Mouse (Mus musculus) lung, embryonic 15.5 days (tissue): Measurements from ENCODE around the gene Zfp382. TPM values are rescaled to one million over a fixed set of nuclear protein-coding genes. Genes with fewer than 3 reads are reported as not detected.
A peak's percentile ranks its signal among the peaks of the same experiment; 100 is the strongest.
"Not testable (repeated sequence)": the region's sequence is repeated elsewhere in the genome, so short reads cannot be mapped to it uniquely, and the experiment has no call there.

ENCODE experiments used
- ATAC-seq: fragments of 200-750 bp; cut with Nextera tagmentation; 2 replicates; pipeline ENCODE4 v1.8.0; 2017; ENCODE audit warnings: moderate number of reproducible peaks, borderline replicate concordance; ENCODE audit not compliant: low FRiP score, low TSS enrichment; ENCODE audit errors: extremely low read depth
- H3K27ac ChIP-seq: fragments of 300-500 bp; sonication (generic); 2 replicates; pipeline ENCODE4 v1.5.1; 2015; ENCODE audit warnings: moderate library complexity, mild to moderate bottlenecking, inconsistent platforms
- H3K27me3 ChIP-seq: fragments of 300-500 bp; sonication (generic); 2 replicates; pipeline ENCODE4 v1.6.1; 2015; ENCODE audit warnings: inconsistent platforms
- H3K36me3 ChIP-seq: fragments of 300-500 bp; sonication (generic); 2 replicates; pipeline ENCODE4 v1.6.1; 2015; ENCODE audit warnings: inconsistent platforms
- H3K4me1 ChIP-seq: fragments of 300-500 bp; sonication (generic); 2 replicates; pipeline ENCODE4 v1.6.1; 2015; ENCODE audit warnings: inconsistent platforms
- H3K4me2 ChIP-seq: fragments of 300-500 bp; sonication (generic); 2 replicates; pipeline ENCODE4 v1.6.1; 2015; ENCODE audit warnings: inconsistent platforms, mild to moderate bottlenecking, moderate library complexity
- H3K4me3 ChIP-seq: fragments of 300-500 bp; sonication (generic); 2 replicates; pipeline ENCODE4 v1.5.1; 2015; ENCODE audit warnings: mild to moderate bottlenecking, inconsistent platforms
- H3K9ac ChIP-seq: fragments of 300-500 bp; sonication (generic); 2 replicates; pipeline ENCODE4 v1.6.1; 2015; ENCODE audit warnings: inconsistent platforms
- H3K9me3 ChIP-seq: fragments of 300-500 bp; sonication (generic); 2 replicates; pipeline ENCODE4 v1.6.1; 2016; ENCODE audit warnings: inconsistent platforms
- WGBS: fragments of 180-500 bp; shearing (Covaris S2); methylation state at CpG from one replicate; pipeline ENCODE4 v1.1.7; 2015; 5-methylcytosine and 5-hydroxymethylcytosine counted together
- polyA plus RNA-seq: library from polyadenylated mRNA; unstranded; fragments of >200 nt; fragmentation: Nextera tagmentation; extraction: Ambion mirVana; gene quantifications from 2 replicates; pipeline ENCODE4 v1.2.1, GENCODE M21; 2015

Zfp382 gene
- polyA plus RNA-seq, 1 experiment from 2014 or later: 13.5 TPM

DNA sequence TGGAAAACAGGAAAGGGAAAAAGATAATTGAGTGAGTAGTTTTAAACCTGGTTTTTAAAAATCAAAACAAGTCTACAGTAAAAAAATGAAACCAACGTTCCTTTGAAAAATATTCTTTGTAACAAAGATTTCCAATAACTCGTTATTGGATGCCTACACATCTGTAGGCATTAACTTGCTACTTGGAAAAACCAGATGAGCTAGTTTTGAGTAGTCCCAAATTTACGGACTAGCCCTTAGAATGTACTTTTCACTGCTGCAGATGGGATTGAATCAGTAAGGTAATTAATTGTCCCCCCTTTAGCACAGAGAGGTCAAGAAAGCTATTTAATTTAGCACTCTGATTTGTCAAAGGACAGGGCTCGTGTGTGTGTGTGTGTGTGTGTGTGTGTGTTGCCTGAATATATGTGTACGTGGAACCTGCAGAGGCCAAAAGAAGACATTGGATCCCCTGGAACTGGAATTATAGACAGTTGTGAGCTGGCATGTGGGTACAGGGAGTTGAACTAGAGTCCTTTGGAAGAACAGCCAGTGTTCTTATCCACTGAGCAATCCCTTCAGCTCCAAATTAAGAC lies 26.1 kb upstream of the Zfp382 start:
- peak overlapping the region; percentile 73 for H3K9ac ChIP-seq
- peaks cover 23% of the 10 kb centered on the region for H3K36me3 ChIP-seq
- H3K4me1 ChIP-seq: peaks cover 22% of the 10 kb centered on the region
- peak overlapping the region; percentile 17 for H3K27ac ChIP-seq
- H3K9me3 ChIP-seq: no peaks in the 10 kb centered on the region
- under 1% methylated on average over 5 of the region's 5 CpGs for WGBS
- peak overlapping the region; percentile 64 for H3K4me3 ChIP-seq
- ATAC-seq: no peak
- peak overlapping the region; percentile 60 for H3K4me2 ChIP-seq
- no peaks in the 10 kb centered on the region for H3K27me3 ChIP-seq

- H3K27me3 ChIP-seq: no peaks in the 10 kb centered on the region
- peaks cover 54% of the 10 kb centered on the region for H3K36me3 ChIP-seq
- 86% methylated on average over 13 of the region's 13 CpGs for whole genome bisulfite sequencing
- no peak for ATAC-seq
- H3K9me3 ChIP-seq: peaks cover 4% of the 10 kb centered on the region; the same call in 1 of the 2 replicates
- H3K27ac ChIP-seq: no peak overlapping the region
- peaks cover 13% of the 10 kb centered on the region for H3K4me1 ChIP-seq
- H3K4me2 ChIP-seq: no peak overlapping the region
- no peak overlapping the region for H3K4me3 ChIP-seq
- H3K9ac ChIP-seq: no peak overlapping the region
Observed at GRCm38 (mm10) chr7:30099297-30099696, 22.4 kb upstream of the Zfp382 start.

- WGBS: 91% methylated on average over 5 of the region's 5 CpGs
- H3K4me3 ChIP-seq: no peak overlapping the region
- H3K4me1 ChIP-seq: no peaks in the 10 kb centered on the region
- H3K9ac ChIP-seq: no peak overlapping the region
- ATAC-seq: no peak
- H3K27ac ChIP-seq: no peak overlapping the region
- no peaks in the 10 kb centered on the region for H3K36me3 ChIP-seq
- H3K9me3 ChIP-seq: no peaks in the 10 kb centered on the region
- H3K27me3 ChIP-seq: no peaks in the 10 kb centered on the region
- H3K4me2 ChIP-seq: no peak overlapping the region
Observed at GRCm38 (mm10) chr7:30116076-30116475, 5.7 kb upstream of the Zfp382 start.

GRCm38 (mm10) chr7:30117935-30118334 lies 3.8 kb upstream of the Zfp382 start:
- not testable (repeated sequence) for H3K9ac ChIP-seq, H3K36me3 ChIP-seq, H3K4me1 ChIP-seq, H3K4me2 ChIP-seq, ATAC-seq, H3K27me3 ChIP-seq, H3K4me3 ChIP-seq, H3K9me3 ChIP-seq, H3K27ac ChIP-seq
- 89% methylated on average over 12 of the region's 12 CpGs for WGBS

DNA sequence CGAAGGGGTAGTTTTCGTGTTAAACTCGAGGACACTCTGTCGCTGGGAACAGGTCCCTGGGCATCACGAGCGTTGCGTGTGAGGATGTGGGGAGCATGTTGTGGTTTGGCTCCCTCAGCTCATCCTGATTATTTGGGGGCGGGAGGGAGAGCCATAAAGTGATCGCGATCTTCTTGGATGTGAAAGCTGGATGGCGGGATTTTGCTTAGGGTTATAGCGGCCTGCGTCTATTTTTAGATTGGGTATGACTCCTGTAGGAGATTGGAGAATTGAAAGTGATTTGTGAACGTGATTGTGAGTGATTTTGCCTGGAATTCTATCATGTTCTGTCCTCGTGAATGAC lies 417 bp downstream of the Zfp382 start:
- no peak; the same call in 1 of the 2 replicates for ATAC-seq
- WGBS: 3% methylated on average over 15 of the region's 15 CpGs

DNA sequence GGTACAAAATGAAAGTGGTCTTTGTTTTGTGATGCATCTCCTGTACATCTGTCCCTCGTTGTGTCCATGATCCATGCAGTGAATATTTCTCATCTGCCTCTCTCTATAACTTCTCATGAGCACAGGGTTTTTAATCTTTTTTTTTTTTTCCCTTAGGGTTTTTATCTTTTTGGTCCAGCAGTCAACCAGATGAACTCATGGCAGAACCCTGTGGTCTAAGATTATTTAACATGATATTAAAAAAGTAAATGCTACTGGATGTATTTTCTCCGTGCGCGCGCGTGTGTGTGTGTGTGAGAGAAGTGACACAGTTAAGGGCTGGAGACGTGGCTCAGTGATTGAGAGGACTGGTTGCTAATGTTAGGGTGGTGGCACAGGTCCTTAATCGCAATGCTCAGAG lies 8.2 kb downstream of the Zfp382 start:
- H3K4me2 ChIP-seq: no peak overlapping the region
- no peak overlapping the region for H3K4me3 ChIP-seq
- H3K27ac ChIP-seq: no peak overlapping the region
- peaks cover 62% of the 10 kb centered on the region for H3K36me3 ChIP-seq
- 95% methylated on average over 8 of the region's 8 CpGs for whole genome bisulfite sequencing
- H3K27me3 ChIP-seq: no peaks in the 10 kb centered on the region
- no peak for ATAC-seq
- no peaks in the 10 kb centered on the region for H3K4me1 ChIP-seq
- H3K9me3 ChIP-seq: no peaks in the 10 kb centered on the region
- no peak overlapping the region for H3K9ac ChIP-seq

More for the DNA sequence above, 417 bp downstream of the Zfp382 start:
- peaks cover 8% of the 10 kb centered on the region; the same call in 1 of the 2 replicates for H3K4me1 ChIP-seq
- H3K4me3 ChIP-seq: peak overlapping the region; percentile 78
- H3K9me3 ChIP-seq: no peaks in the 10 kb centered on the region
- peak overlapping the region; percentile 78; the same call in 1 of the 2 replicates for H3K27ac ChIP-seq
- H3K27me3 ChIP-seq: no peaks in the 10 kb centered on the region
- peak overlapping the region; percentile 90 for H3K4me2 ChIP-seq
- H3K9ac ChIP-seq: peak overlapping the region; percentile 62
- H3K36me3 ChIP-seq: peaks cover 3% of the 10 kb centered on the region

GRCm38 (mm10) chr7:30132396-30132795 lies 10.7 kb downstream of the Zfp382 start:
- Histone ChIP-seq H3K4me2 (no peak overlapping the region), H3K9me3 (no peaks in the 10 kb centered on the region), H3K4me1 (no peaks in the 10 kb centered on the region), H3K9ac (no peak overlapping the region), H3K4me3 (no peak overlapping the region), H3K27me3 (no peaks in the 10 kb centered on the region), H3K27ac (no peak overlapping the region), H3K36me3 (peaks cover 76% of the 10 kb centered on the region)
- 78% methylated on average over 4 of the region's 4 CpGs for WGBS
- no peak for ATAC-seq

DNA sequence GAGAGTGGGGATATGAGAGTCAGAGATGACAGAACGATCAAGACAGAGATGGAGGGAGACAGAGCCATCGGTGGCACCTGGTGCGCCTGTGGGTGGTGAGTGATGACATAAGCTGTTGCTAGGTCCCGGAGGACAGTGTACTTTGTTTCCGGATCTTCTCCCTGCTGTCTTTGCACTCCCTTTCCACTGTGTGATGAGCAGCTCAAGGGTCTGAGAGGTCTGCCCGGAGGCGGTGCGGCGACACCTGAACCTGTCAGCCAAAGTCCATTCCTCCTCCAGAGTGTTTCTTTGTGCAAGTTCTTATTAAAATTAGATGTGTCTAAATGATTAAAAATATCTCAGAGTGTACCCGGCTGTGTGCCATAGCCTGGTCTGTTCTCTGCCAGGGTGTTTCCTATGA lies 15.1 kb downstream of the Zfp382 start:
- Histone ChIP-seq H3K27ac (no peak overlapping the region), H3K4me3 (no peak overlapping the region), H3K9me3 (no peaks in the 10 kb centered on the region), H3K9ac (no peak overlapping the region), H3K4me2 (no peak overlapping the region), H3K27me3 (no peaks in the 10 kb centered on the region), H3K36me3 (peaks cover 57% of the 10 kb centered on the region), H3K4me1 (no peaks in the 10 kb centered on the region)
- 89% methylated on average over 10 of the region's 10 CpGs for WGBS
- ATAC-seq: no peak

GRCm38 (mm10) chr7:30143170-30143554 lies 21.4 kb downstream of the Zfp382 start:
- H3K9me3 ChIP-seq: no peaks in the 10 kb centered on the region
- H3K4me3 ChIP-seq: peak overlapping the region; percentile 60
- WGBS: 11% methylated on average over 8 of the region's 8 CpGs
- 0 out of 2 replicates have a peak overlapping the region, but pooled peaks have one; percentile 87 for H3K27ac ChIP-seq
- H3K27me3 ChIP-seq: no peaks in the 10 kb centered on the region
- no peaks in the 10 kb centered on the region for H3K4me1 ChIP-seq
- peak; percentile 25; the same call in 1 of the 2 replicates for ATAC-seq
- H3K9ac ChIP-seq: peak overlapping the region; percentile 59
- peaks cover 13% of the 10 kb centered on the region; the same call in 1 of the 2 replicates for H3K36me3 ChIP-seq
- H3K4me2 ChIP-seq: peak overlapping the region; percentile 72

GRCm38 (mm10) chr7:30143555-30144209 lies 21.9 kb downstream of the Zfp382 start:
- ATAC-seq: peak; percentile 93
- Histone ChIP-seq H3K9me3 (no peaks in the 10 kb centered on the region), H3K27ac (peak overlapping the region; percentile 87), H3K9ac (peak overlapping the region; percentile 59), H3K27me3 (no peaks in the 10 kb centered on the region), H3K4me2 (peak overlapping the region; percentile 72), H3K4me1 (no peaks in the 10 kb centered on the region), H3K36me3 (peaks cover 14% of the 10 kb centered on the region; the same call in 1 of the 2 replicates), H3K4me3 (peak overlapping the region; percentile 60)
- WGBS: 2% methylated on average over 35 of the region's 35 CpGs

GRCm38 (mm10) chr7:30147011-30147410 lies 25.3 kb downstream of the Zfp382 start:
- no peak overlapping the region for H3K4me2 ChIP-seq
- peaks cover 16% of the 10 kb centered on the region for H3K9me3 ChIP-seq
- ATAC-seq: no peak
- H3K36me3 ChIP-seq: peaks cover 32% of the 10 kb centered on the region
- 91% methylated on average over 5 of the region's 5 CpGs for WGBS
- H3K27me3 ChIP-seq: no peaks in the 10 kb centered on the region
- no peak overlapping the region for H3K27ac ChIP-seq
- H3K9ac ChIP-seq: no peak overlapping the region
- no peak overlapping the region for H3K4me3 ChIP-seq
- H3K4me1 ChIP-seq: no peaks in the 10 kb centered on the region

- H3K9me3 ChIP-seq: peaks cover 52% of the 10 kb centered on the region
- no peak overlapping the region for H3K27ac ChIP-seq
- no peak overlapping the region for H3K9ac ChIP-seq
- H3K4me3 ChIP-seq: no peak overlapping the region
- H3K4me2 ChIP-seq: no peak overlapping the region
- 88% methylated on average over 1 of the region's 1 CpGs for WGBS
- ATAC-seq: no peak
- H3K27me3 ChIP-seq: no peaks in the 10 kb centered on the region
- peaks cover 67% of the 10 kb centered on the region for H3K36me3 ChIP-seq
- no peaks in the 10 kb centered on the region for H3K4me1 ChIP-seq
Observed at GRCm38 (mm10) chr7:30154040-30154439, 32.3 kb downstream of the Zfp382 start.
